Comparison of ENCODE assay signal across 8 mouse cellular contexts in genomic region chr11:51636323-51636684, GRCm38 (mm10). TPM values are rescaled to one million over a fixed set of nuclear protein-coding genes. Genes with fewer than 3 reads are reported as not detected.
DNase-seq lines count a peak whose midpoint lies in the region; ATAC-seq and TF ChIP-seq lines count a peak whose summit lies in the region.

No protein-coding gene starts in this region.

- peak overlapping the region; percentile 54 for H3K4me2 ChIP-seq in forebrain, postnatal 0 days (ENCODE audit: low read depth)
- peak overlapping the region; percentile 81 for H3K4me2 ChIP-seq in intestine, embryonic 16.5 days (ENCODE audit: low read depth, low read length)
- peak overlapping the region; percentile 84 for H3K4me2 ChIP-seq in liver, embryonic 15.5 days

- TF ChIP-seq CTCF in left cerebral cortex, adult 2 months (IDR thresholded peaks at IDR 0.05), result peak; percentile 83
- TF ChIP-seq CTCF in forebrain, postnatal 0 days (IDR thresholded peaks at IDR 0.05; ENCODE audit: low read depth), result peak; percentile 73
- no peak for TF ChIP-seq CTCF in thymus, adult 2 months (IDR thresholded peaks at IDR 0.05; ENCODE audit: borderline replicate concordance, control insufficient read depth, extremely low read depth, insufficient read depth, low read length, poor library complexity)

- intact Hi-C loops in left cerebral cortex, adult 2 months (cut with DNase I), result loop anchor here (5.0 kb wide), 1 partner anchor 46 kb away; no protein-coding TSS in a partner anchor

- ATAC-seq in forebrain, postnatal 0 days, result peak; percentile 50
- ATAC-seq in intestine, embryonic 16.5 days, result peak; percentile 39
- peak; percentile 45 for ATAC-seq in liver, embryonic 15.5 days (ENCODE audit: insufficient read depth)

- peak overlapping the region; percentile 89 for H3K4me3 ChIP-seq in left cerebral cortex, adult 2 months
- peak overlapping the region; percentile 53 for H3K4me3 ChIP-seq in forebrain, postnatal 0 days (ENCODE audit: low read depth, low read length)
- peak overlapping the region; percentile 61 for H3K4me3 ChIP-seq in intestine, embryonic 16.5 days (ENCODE audit: low read length)
- peak overlapping the region; percentile 74 for H3K4me3 ChIP-seq in liver, embryonic 15.5 days (replicated peaks)
- peak overlapping the region; percentile 71 for H3K4me3 ChIP-seq in thymus, adult 2 months (ENCODE audit: control insufficient read depth, insufficient read depth, low read length)

- peak overlapping the region; percentile 96 for H3K27ac ChIP-seq in left cerebral cortex, adult 2 months
- H3K27ac ChIP-seq in forebrain, postnatal 0 days (ENCODE audit: low read depth, low read length), result peak overlapping the region; percentile 80
- peak overlapping the region; percentile 88 for H3K27ac ChIP-seq in intestine, embryonic 16.5 days (ENCODE audit: low read length)
- peak overlapping the region; percentile 87 for H3K27ac ChIP-seq in liver, embryonic 15.5 days (replicated peaks)
- H3K27ac ChIP-seq in thymus, adult 2 months (ENCODE audit: control insufficient read depth, insufficient read depth, low read length), result peak overlapping the region; percentile 93

- no peaks in the 10 kb centered on the region for H3K36me3 ChIP-seq in forebrain, postnatal 0 days (ENCODE audit: insufficient read depth)
- no peaks in the 10 kb centered on the region for H3K36me3 ChIP-seq in intestine, embryonic 16.5 days (ENCODE audit: control insufficient read depth, insufficient read depth, low read length)
- H3K36me3 ChIP-seq in liver, embryonic 15.5 days (replicated peaks), result 0 out of 2 replicates have a peak, but pooled peaks cover 5% of the 10 kb centered on the region
- no peaks in the 10 kb centered on the region for H3K36me3 ChIP-seq in thymus, adult 2 months (ENCODE audit: control insufficient read depth, insufficient read depth, low read length)

- WGBS in forebrain, postnatal 0 days, result 4% methylated on average over 6 of the region's 6 CpGs
- WGBS in intestine, embryonic 16.5 days, result 3% methylated on average over 6 of the region's 6 CpGs
- 3% methylated on average over 6 of the region's 6 CpGs for WGBS in liver, embryonic 15.5 days (ENCODE audit: insufficient replicate concordance)
- 5% methylated on average over 6 of the region's 6 CpGs for WGBS in thymus, adult 2 months

- H3K4me1 ChIP-seq in forebrain, postnatal 0 days (ENCODE audit: insufficient read depth), result peaks cover 8% of the 10 kb centered on the region; the same call in 1 of the 2 replicates
- peaks cover 16% of the 10 kb centered on the region for H3K4me1 ChIP-seq in intestine, embryonic 16.5 days (ENCODE audit: control insufficient read depth, insufficient read depth, low read length)
- H3K4me1 ChIP-seq in liver, embryonic 15.5 days (replicated peaks), result peaks cover 53% of the 10 kb centered on the region
- H3K4me1 ChIP-seq in thymus, adult 2 months (replicated peaks; ENCODE audit: control insufficient read depth, insufficient read depth, low read length), result peaks cover 42% of the 10 kb centered on the region

- no peak for TF ChIP-seq POLR2A in thymus, adult 2 months (IDR thresholded peaks at IDR 0.05; ENCODE audit: control insufficient read depth, extremely low read depth, insufficient read depth, low read length, poor library complexity)

- H3K9ac ChIP-seq in forebrain, postnatal 0 days, result peak overlapping the region; percentile 56
- H3K9ac ChIP-seq in intestine, embryonic 16.5 days (ENCODE audit: low read depth, low read length), result peak overlapping the region; percentile 86
- H3K9ac ChIP-seq in liver, embryonic 15.5 days, result peak overlapping the region; percentile 63

- peak in 1 of 2 experiments; percentile 54 for DNase-seq in left cerebral cortex, adult 2 months (ENCODE audit: extremely low spot score in 1 of 2, low spot score in 2 of 2)
- DNase-seq in left cerebral cortex, adult 8-10 months (ENCODE audit: low spot score in 2 of 2), result no peak
- peak; percentile 60 for DNase-seq in cerebellum, adult 8-10 months
- peak; percentile 81 for DNase-seq in forebrain, postnatal 0 days
- peak; percentile 68 for DNase-seq in neural tube, embryonic 10.5 days (ENCODE audit: extremely low spot score, low spot score)
- DNase-seq in thymus, adult 2 months, result peak; percentile 82

- no peaks in the 10 kb centered on the region for H3K27me3 ChIP-seq in forebrain, postnatal 0 days (ENCODE audit: insufficient read depth, low read length)
- no peaks in the 10 kb centered on the region for H3K27me3 ChIP-seq in intestine, embryonic 16.5 days (replicated peaks; ENCODE audit: control insufficient read depth, insufficient read depth, low read length)
- H3K27me3 ChIP-seq in liver, embryonic 15.5 days, result peaks cover 6% of the 10 kb centered on the region; the same call in 1 of the 2 replicates
- H3K27me3 ChIP-seq in thymus, adult 2 months (ENCODE audit: control insufficient read depth, insufficient read depth, low read length), result no peaks in the 10 kb centered on the region

- no peaks in the 10 kb centered on the region for H3K9me3 ChIP-seq in forebrain, postnatal 0 days (ENCODE audit: low read length)
- H3K9me3 ChIP-seq in intestine, embryonic 16.5 days (ENCODE audit: control insufficient read depth, low read length), result no peaks in the 10 kb centered on the region
- no peaks in the 10 kb centered on the region for H3K9me3 ChIP-seq in liver, embryonic 15.5 days (replicated peaks)

RNA-seq across cellular contexts. Expression of gene Rmnd5b, which starts 0.6 kb away (rescaled TPM):
- total RNA-seq in left cerebral cortex, adult 2 months (2021), result 10 to 100 TPM; 56.1 to 61.9 TPM
- total RNA-seq in left cerebral cortex, adult 8-10 months (2022), result 10 to 100 TPM; 48.2 to 59.4 (median 54.7) TPM
- 70.7 and 88.2 TPM in 2 replicates for total RNA-seq in forebrain, postnatal 0 days (2014; rRNA removed)
- 74.4 and 75.9 TPM in 2 replicates for polyA plus RNA-seq in forebrain, postnatal 0 days (2015; fragmentation: Nextera tagmentation; extraction: Ambion mirVana)
- 42.0 and 44.4 TPM in 2 replicates for polyA plus RNA-seq in intestine, embryonic 16.5 days (2015; fragmentation: Nextera tagmentation; extraction: Ambion mirVana)
- 20.0 and 21.1 TPM in 2 replicates for polyA plus RNA-seq in liver, embryonic 15.5 days (2015; fragmentation: Nextera tagmentation; extraction: Ambion mirVana)
- 123 and 125 TPM in 2 replicates for polyA plus RNA-seq in thymus, adult 2 months (2012; rRNA removed)

RNA-seq across cellular contexts. Expression of gene N4bp3, which starts 14.3 kb away (rescaled TPM):
- 10 to 100 TPM; 10.4 to 14.3 TPM for total RNA-seq in left cerebral cortex, adult 2 months (2021)
- 10 to 100 TPM; 15.5 to 17.2 (median 16.7) TPM for total RNA-seq in left cerebral cortex, adult 8-10 months (2022)
- total RNA-seq in forebrain, postnatal 0 days (2014; rRNA removed), result 23.4 and 26.4 TPM in 2 replicates
- 17.3 and 17.9 TPM in 2 replicates for polyA plus RNA-seq in forebrain, postnatal 0 days (2015; fragmentation: Nextera tagmentation; extraction: Ambion mirVana)
- 16.1 and 17.0 TPM in 2 replicates for polyA plus RNA-seq in intestine, embryonic 16.5 days (2015; fragmentation: Nextera tagmentation; extraction: Ambion mirVana)
- polyA plus RNA-seq in liver, embryonic 15.5 days (2015; fragmentation: Nextera tagmentation; extraction: Ambion mirVana), result 2.9 TPM in 2 replicates
- polyA plus RNA-seq in thymus, adult 2 months (2012; rRNA removed), result 22.7 and 25.5 TPM in 2 replicates

RNA-seq across cellular contexts. Expression of gene D930048N14Rik, which starts 14.4 kb away (rescaled TPM):
- total RNA-seq in left cerebral cortex, adult 2 months (2021), result 1 to 10 TPM; 1.8 to 1.9 TPM
- total RNA-seq in left cerebral cortex, adult 8-10 months (2022), result 1 to 10 TPM; 1.6 to 2.8 (median 2.6) TPM
- 0.85 and 1.1 TPM in 2 replicates for total RNA-seq in forebrain, postnatal 0 days (2014; rRNA removed)
- polyA plus RNA-seq in forebrain, postnatal 0 days (2015; fragmentation: Nextera tagmentation; extraction: Ambion mirVana), result 0.39 and 0.46 TPM in 2 replicates
- polyA plus RNA-seq in intestine, embryonic 16.5 days (2015; fragmentation: Nextera tagmentation; extraction: Ambion mirVana), result 3.4 and 3.7 TPM in 2 replicates
- polyA plus RNA-seq in liver, embryonic 15.5 days (2015; fragmentation: Nextera tagmentation; extraction: Ambion mirVana), result 0.36 and 0.60 TPM in 2 replicates
- 15.8 and 16.6 TPM in 2 replicates for polyA plus RNA-seq in thymus, adult 2 months (2012; rRNA removed)

RNA-seq across cellular contexts. Expression of gene Nhp2, which starts 16.8 kb away (rescaled TPM):
- 10 to 100 TPM; 45.0 to 46.2 TPM for total RNA-seq in left cerebral cortex, adult 2 months (2021)
- total RNA-seq in left cerebral cortex, adult 8-10 months (2022), result 10 to 100 TPM; 50.4 to 57.4 (median 53.6) TPM
- total RNA-seq in forebrain, postnatal 0 days (2014; rRNA removed), result 66.5 and 81.2 TPM in 2 replicates
- 118 and 155 TPM in 2 replicates for polyA plus RNA-seq in forebrain, postnatal 0 days (2015; fragmentation: Nextera tagmentation; extraction: Ambion mirVana)
- 150 and 175 TPM in 2 replicates for polyA plus RNA-seq in intestine, embryonic 16.5 days (2015; fragmentation: Nextera tagmentation; extraction: Ambion mirVana)
- 92.3 and 95.6 TPM in 2 replicates for polyA plus RNA-seq in liver, embryonic 15.5 days (2015; fragmentation: Nextera tagmentation; extraction: Ambion mirVana)
- 69.3 and 70.8 TPM in 2 replicates for polyA plus RNA-seq in thymus, adult 2 months (2012; rRNA removed)

RNA-seq across cellular contexts. Expression of gene Hnrnpab, which starts 29.7 kb away (rescaled TPM):
- 100 to 1,000 TPM; 120 to 127 TPM for total RNA-seq in left cerebral cortex, adult 2 months (2021)
- 100 to 1,000 TPM; 113 to 139 (median 126) TPM for total RNA-seq in left cerebral cortex, adult 8-10 months (2022)
- total RNA-seq in forebrain, postnatal 0 days (2014; rRNA removed), result 324 and 364 TPM in 2 replicates
- 350 and 374 TPM in 2 replicates for polyA plus RNA-seq in forebrain, postnatal 0 days (2015; fragmentation: Nextera tagmentation; extraction: Ambion mirVana)
- 261 and 264 TPM in 2 replicates for polyA plus RNA-seq in intestine, embryonic 16.5 days (2015; fragmentation: Nextera tagmentation; extraction: Ambion mirVana)
- 171 and 173 TPM in 2 replicates for polyA plus RNA-seq in liver, embryonic 15.5 days (2015; fragmentation: Nextera tagmentation; extraction: Ambion mirVana)
- polyA plus RNA-seq in thymus, adult 2 months (2012; rRNA removed), result 533 and 863 TPM in 2 replicates

Comparison
In these comparisons a context has a peak if more than half of its experiments do, and no peak if none do; other contexts are left out.
1. DNase-seq: peak in cerebellum, adult 8-10 months (single experiment), forebrain, postnatal 0 days (single experiment), neural tube, embryonic 10.5 days (single experiment) and thymus, adult 2 months (single experiment); none in left cerebral cortex, adult 8-10 months (0 of 2).
2. Peak in every context shown above with its lines, with median percentiles within 50 percentile points of each other: H3K27ac ChIP-seq, H3K4me3 ChIP-seq, ATAC-seq, H3K4me2 ChIP-seq and H3K9ac ChIP-seq.